Mouse (Mus musculus): ENCODE results near the gene Rpl13. TPM values are rescaled to one million over a fixed set of nuclear protein-coding genes. Genes with fewer than 3 reads are reported as not detected.

Gene Rpl13
- polyA plus RNA-seq, 1 experiment from 2014 or later = 1,597 TPM

GRCm38 (mm10) chr8:123110649-123111048 lies 8.5 kb downstream of the Rpl13 start:
- ATAC-seq (ENCODE audit: insufficient number of reproducible peaks, insufficient read depth, low FRiP score, low TSS enrichment, low read depth) = no peak
- Histone ChIP-seq H3K27ac (no peak overlapping the region), H3K4me3 (no peak overlapping the region), H3K27me3 (peaks cover 2% of the 10 kb centered on the region), H3K36me3 (peaks cover 2% of the 10 kb centered on the region; the same call in 1 of the 2 replicates), H3K4me2 (no peak overlapping the region), H3K4me1 (peaks cover 8% of the 10 kb centered on the region; the same call in 1 of the 2 replicates), H3K9ac (no peak overlapping the region), H3K9me3 (no peaks in the 10 kb centered on the region)
- 17% methylated on average over 4 of the region's 4 CpGs for WGBS

DNA sequence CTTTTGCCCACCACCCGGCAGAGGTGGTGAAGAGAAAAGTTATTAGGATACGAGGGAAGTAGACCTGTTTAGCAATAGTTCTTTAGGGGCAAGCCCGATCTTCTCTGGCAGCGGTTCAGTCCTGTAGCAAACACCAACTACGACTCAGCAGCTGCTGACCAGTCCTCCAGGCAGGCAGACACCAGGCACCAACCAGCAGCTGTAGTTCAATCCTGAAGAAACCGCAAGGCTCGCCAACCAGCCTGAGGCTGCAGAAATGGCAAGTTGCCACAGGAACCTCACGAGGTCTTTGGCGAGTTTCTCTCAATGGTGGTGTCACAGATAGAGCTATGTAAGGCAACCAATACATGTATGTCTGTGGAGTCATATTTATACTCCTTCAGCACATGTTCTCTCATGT lies 10.7 kb downstream of the Rpl13 start:
- H3K36me3 ChIP-seq = no peaks in the 10 kb centered on the region

DNA sequence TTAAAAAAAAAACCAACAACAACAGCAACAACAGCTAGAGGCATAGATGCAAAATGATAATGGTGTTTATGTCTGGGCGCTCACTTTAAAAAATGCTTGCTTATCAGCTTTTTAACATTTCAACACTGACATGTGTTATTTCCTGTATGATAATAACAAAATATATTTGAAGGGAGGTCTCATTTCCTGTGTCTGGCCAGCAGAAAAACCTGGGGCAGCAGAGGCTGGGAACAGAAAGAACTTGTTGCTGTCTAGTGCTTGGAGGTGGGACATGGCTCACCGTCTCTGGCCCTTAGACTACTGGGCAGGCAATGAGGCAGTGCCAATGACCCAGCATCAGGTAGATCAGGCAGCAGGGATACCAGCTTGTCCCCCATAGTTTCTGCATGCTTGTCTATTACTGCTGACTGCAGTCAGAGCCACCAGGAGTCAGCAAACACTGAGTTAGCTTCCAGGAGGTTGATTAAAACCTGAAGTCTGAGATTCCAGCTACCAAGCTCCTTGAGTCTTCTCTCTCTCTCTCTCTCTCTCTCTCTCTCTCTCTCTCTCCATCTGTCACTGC lies 11.8 kb downstream of the Rpl13 start:
- Histone ChIP-seq H3K4me1 (peaks cover 30% of the 10 kb centered on the region), H3K9me3 (no peaks in the 10 kb centered on the region), H3K4me2 (no peak overlapping the region), H3K36me3 (no peaks in the 10 kb centered on the region), H3K27ac (no peak overlapping the region), H3K27me3 (peaks cover 35% of the 10 kb centered on the region), H3K4me3 (no peak overlapping the region), H3K9ac (no peak overlapping the region)
- no peak for ATAC-seq (ENCODE audit: insufficient number of reproducible peaks, insufficient read depth, low FRiP score, low TSS enrichment, low read depth)
- 59% methylated on average over 2 of the region's 2 CpGs for WGBS

More for the DNA sequence above, 10.7 kb downstream of the Rpl13 start:
- H3K4me1 ChIP-seq = peaks cover 25% of the 10 kb centered on the region
- no peak overlapping the region for H3K27ac ChIP-seq
- 74% methylated on average over 9 of the region's 9 CpGs for WGBS
- no peak overlapping the region for H3K4me3 ChIP-seq
- H3K27me3 ChIP-seq = peaks cover 24% of the 10 kb centered on the region
- ATAC-seq (ENCODE audit: insufficient number of reproducible peaks, insufficient read depth, low FRiP score, low TSS enrichment, low read depth) = no peak
- no peaks in the 10 kb centered on the region for H3K9me3 ChIP-seq
- H3K9ac ChIP-seq = no peak overlapping the region
- no peak overlapping the region for H3K4me2 ChIP-seq

DNA sequence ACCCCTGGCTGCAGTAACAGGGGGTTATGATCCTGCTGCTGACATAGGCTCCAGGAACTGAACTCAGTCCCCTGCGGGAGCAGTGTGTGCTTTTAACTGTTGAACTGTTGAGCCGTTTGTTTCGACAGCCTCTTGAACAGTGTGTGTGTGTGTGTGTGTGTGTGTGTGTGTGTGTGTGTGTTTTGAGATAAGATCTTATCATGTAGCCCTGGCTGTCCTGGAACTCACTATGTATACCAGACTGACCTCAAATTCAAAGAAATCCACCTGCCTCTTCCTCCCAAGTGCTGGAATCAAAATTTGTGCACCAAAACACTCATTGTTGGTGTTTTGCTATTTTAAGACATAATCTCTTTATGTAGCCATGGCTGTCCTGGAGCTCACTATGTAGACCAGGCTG lies 12.5 kb downstream of the Rpl13 start:
- Histone ChIP-seq H3K27ac (no peak overlapping the region), H3K36me3 (no peaks in the 10 kb centered on the region), H3K4me2 (no peak overlapping the region), H3K9ac (no peak overlapping the region), H3K4me3 (no peak overlapping the region), H3K27me3 (peaks cover 42% of the 10 kb centered on the region), H3K4me1 (peaks cover 30% of the 10 kb centered on the region), H3K9me3 (no peaks in the 10 kb centered on the region)
- ATAC-seq (ENCODE audit: insufficient number of reproducible peaks, insufficient read depth, low FRiP score, low TSS enrichment, low read depth) = no peak
- WGBS = 40% methylated on average over 3 of the region's 3 CpGs

GRCm38 (mm10) chr8:123117127-123117731 lies 15.1 kb downstream of the Rpl13 start, which contains the start of gene Cpne7:
Gene Cpne7, plus strand, starts transcription at chr8:123117374.
- Histone ChIP-seq H3K9me3 (no peaks in the 10 kb centered on the region), H3K27ac (no peak within 1 kb of the TSS), H3K9ac (peak within 1 kb of the TSS; percentile 68), H3K36me3 (no peaks in the 10 kb centered on the region), H3K27me3 (peaks cover 45% of the 10 kb centered on the region), H3K4me3 (peak within 1 kb of the TSS; percentile 52), H3K4me2 (peak within 1 kb of the TSS; percentile 91), H3K4me1 (peaks cover 21% of the 10 kb centered on the region)
- no peak for ATAC-seq (ENCODE audit: insufficient number of reproducible peaks, insufficient read depth, low FRiP score, low TSS enrichment, low read depth)
- WGBS = 1% methylated on average over 50 of the region's 51 CpGs

DNA sequence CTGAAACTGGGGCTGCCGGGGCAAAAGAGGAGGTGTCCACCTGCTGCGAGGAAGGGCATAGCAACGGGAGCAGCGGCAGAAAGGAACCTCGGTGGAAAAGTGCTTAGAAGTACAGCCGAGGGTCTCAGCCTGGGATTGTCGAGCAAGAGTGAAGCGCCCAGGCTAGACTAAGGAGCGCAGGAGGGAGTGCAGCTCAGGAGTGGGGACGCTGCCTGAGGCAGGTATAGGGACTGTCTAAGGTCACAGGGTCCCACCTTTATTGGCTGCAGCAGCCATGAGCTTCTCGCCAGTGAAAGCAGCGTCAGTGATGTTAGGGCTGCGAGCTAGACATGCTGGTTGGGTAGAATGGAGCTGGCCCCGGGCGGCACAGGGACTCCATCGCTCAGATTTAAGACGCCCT lies 15.6 kb downstream of the Rpl13 start:
- ATAC-seq (ENCODE audit: insufficient number of reproducible peaks, insufficient read depth, low FRiP score, low TSS enrichment, low read depth) = no peak
- peak overlapping the region; percentile 52 for H3K4me3 ChIP-seq
- H3K4me1 ChIP-seq = peaks cover 21% of the 10 kb centered on the region
- no peak overlapping the region for H3K27ac ChIP-seq
- peaks cover 45% of the 10 kb centered on the region for H3K27me3 ChIP-seq
- peak overlapping the region; percentile 91 for H3K4me2 ChIP-seq
- peak overlapping the region; percentile 68 for H3K9ac ChIP-seq
- H3K9me3 ChIP-seq = no peaks in the 10 kb centered on the region
- WGBS = 2% methylated on average over 17 of the region's 17 CpGs
- H3K36me3 ChIP-seq = no peaks in the 10 kb centered on the region

- WGBS = 59% methylated on average over 9 of the region's 9 CpGs
- H3K36me3 ChIP-seq = no peaks in the 10 kb centered on the region
- no peaks in the 10 kb centered on the region for H3K9me3 ChIP-seq
- ATAC-seq (ENCODE audit: insufficient number of reproducible peaks, insufficient read depth, low FRiP score, low TSS enrichment, low read depth) = no peak
- H3K4me3 ChIP-seq = no peak overlapping the region
- H3K27ac ChIP-seq = no peak overlapping the region
- no peak overlapping the region for H3K9ac ChIP-seq
- peaks cover 30% of the 10 kb centered on the region for H3K4me1 ChIP-seq
- H3K27me3 ChIP-seq = peaks cover 45% of the 10 kb centered on the region
- no peak overlapping the region for H3K4me2 ChIP-seq
These were observed 19.9 kb downstream of the Rpl13 start for GRCm38 (mm10) chr8:123122059-123122458.

DNA sequence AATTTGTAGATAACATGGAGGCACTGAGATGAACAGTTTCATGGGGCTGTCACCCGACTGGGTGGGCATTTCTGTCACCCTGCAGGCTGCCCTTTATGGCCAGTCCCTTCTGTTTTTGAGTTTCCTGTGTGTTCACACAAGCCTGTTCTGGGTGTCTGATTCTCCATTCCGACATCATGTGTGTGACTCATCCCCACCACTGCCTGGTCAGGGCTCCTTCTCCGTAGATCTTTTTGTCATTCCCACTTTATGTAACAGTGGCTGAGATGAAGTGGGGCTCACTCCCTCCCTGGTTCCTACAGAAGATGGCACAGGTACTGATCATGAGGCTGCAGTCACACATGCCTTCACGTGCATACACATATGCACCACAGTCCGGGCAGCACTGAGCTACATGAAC lies 20.5 kb downstream of the Rpl13 start:
- Histone ChIP-seq H3K27me3 (peaks cover 41% of the 10 kb centered on the region), H3K27ac (no peak overlapping the region), H3K36me3 (no peaks in the 10 kb centered on the region), H3K9ac (no peak overlapping the region), H3K4me2 (no peak overlapping the region), H3K9me3 (no peaks in the 10 kb centered on the region), H3K4me3 (no peak overlapping the region), H3K4me1 (peaks cover 24% of the 10 kb centered on the region)
- ATAC-seq (ENCODE audit: insufficient number of reproducible peaks, insufficient read depth, low FRiP score, low TSS enrichment, low read depth) = no peak
- 73% methylated on average over 5 of the region's 5 CpGs for WGBS

- H3K4me3 ChIP-seq = no peak overlapping the region
- WGBS = 8% methylated on average over 19 of the region's 19 CpGs
- ATAC-seq (ENCODE audit: insufficient number of reproducible peaks, insufficient read depth, low FRiP score, low TSS enrichment, low read depth) = no peak
These were observed 24.2 kb downstream of the Rpl13 start for GRCm38 (mm10) chr8:123126193-123126816.

GRCm38 (mm10) chr8:123131041-123131440 lies 28.9 kb downstream of the Rpl13 start:
- Histone ChIP-seq H3K27me3 (peaks cover 12% of the 10 kb centered on the region), H3K36me3 (no peaks in the 10 kb centered on the region), H3K4me1 (peaks cover 11% of the 10 kb centered on the region), H3K9me3 (0 out of 2 replicates have a peak, but pooled peaks cover 2% of the 10 kb centered on the region), H3K4me2 (no peak overlapping the region), H3K27ac (no peak overlapping the region), H3K4me3 (no peak overlapping the region), H3K9ac (no peak overlapping the region)
- no peak for ATAC-seq (ENCODE audit: insufficient number of reproducible peaks, insufficient read depth, low FRiP score, low TSS enrichment, low read depth)
- WGBS = 62% methylated on average over 9 of the region's 9 CpGs

More at GRCm38 (mm10) chr8:123126193-123126816, 24.2 kb downstream of the Rpl13 start:
- Histone ChIP-seq H3K4me2 (no peak overlapping the region), H3K9me3 (no peaks in the 10 kb centered on the region), H3K36me3 (no peaks in the 10 kb centered on the region), H3K27me3 (peaks cover 18% of the 10 kb centered on the region), H3K9ac (no peak overlapping the region), H3K4me1 (peaks cover 17% of the 10 kb centered on the region), H3K27ac (no peak overlapping the region)

DNA sequence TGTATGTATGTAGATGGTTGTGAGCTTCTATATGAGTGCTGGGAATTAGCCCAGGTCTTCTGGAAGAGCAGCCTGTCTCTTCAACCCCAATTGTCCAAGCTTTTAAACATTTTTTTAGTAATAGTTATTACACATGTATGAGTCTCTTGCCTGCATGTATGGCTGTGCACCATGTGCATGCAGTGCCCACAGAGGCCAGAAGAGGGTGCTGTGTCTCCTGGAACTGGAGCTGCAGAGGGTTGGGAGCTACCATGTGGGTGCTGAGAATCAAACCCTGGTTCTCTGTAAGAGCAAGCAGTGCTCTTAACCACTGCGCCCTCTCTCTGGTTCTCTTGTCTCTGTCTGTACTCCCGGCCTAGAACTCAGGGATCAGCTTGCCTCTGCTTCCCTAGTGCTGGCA lies 30.8 kb downstream of the Rpl13 start:
- 93% methylated on average over 2 of the region's 2 CpGs for WGBS
- Histone ChIP-seq H3K27me3 (no peaks in the 10 kb centered on the region), H3K36me3 (no peaks in the 10 kb centered on the region), H3K4me1 (peaks cover 19% of the 10 kb centered on the region), H3K27ac (no peak overlapping the region), H3K4me3 (no peak overlapping the region), H3K4me2 (no peak overlapping the region), H3K9ac (no peak overlapping the region), H3K9me3 (0 out of 2 replicates have a peak, but pooled peaks cover 2% of the 10 kb centered on the region)
- ATAC-seq (ENCODE audit: insufficient number of reproducible peaks, insufficient read depth, low FRiP score, low TSS enrichment, low read depth) = no peak
